Mouse (Mus musculus) stomach, postnatal 0 days (tissue): Measurements from ENCODE around the gene Olfr16.

ENCODE experiments used
- CTCF ChIP-seq: IDR thresholded peaks from 2 replicates; pipeline ENCODE4 v1.5.1; 2016; ENCODE audit warnings: antibody characterized with exemption, low read depth, mild to moderate bottlenecking, moderate library complexity
- EP300 ChIP-seq: optimal IDR thresholded peaks from 2 replicates; pipeline ENCODE3; 2016; ENCODE audit warnings: antibody characterized with exemption

GRCm38 (mm10) chr1:172950160-172950559 lies at the start of gene Olfr16:
- TF ChIP-seq CTCF (no peak), EP300 (no peak)
